Mouse (Mus musculus) neutrophil, adult 5-6 weeks (primary cell): ENCODE results near the gene Il31. TPM values are rescaled to one million over a fixed set of nuclear protein-coding genes. Genes with fewer than 3 reads are reported as not detected.
"Not testable (repeated sequence)": the region's sequence is repeated elsewhere in the genome, so short reads cannot be mapped to it uniquely, and the experiment has no call there.

Experiments
- ATAC-seq: fragments of 151-379, 151-347 bp; 2 replicates; pipeline ENCODE4 v1.8.0; 2017; ENCODE audit warnings: mild to moderate bottlenecking, moderate TSS enrichment; ENCODE audit not compliant: insufficient number of reproducible peaks, poor library complexity, low FRiP score, severe bottlenecking; ENCODE audit errors: extremely low read depth
- total RNA-seq: library from RNA; stranded (forward); fragments of 200-1000 nt; gene quantifications from 2 replicates; pipeline ENCODE4 v1.2.3, GENCODE M21; 2017

Gene Il31
- total RNA-seq, result not detected in 2 replicates

GRCm38 (mm10) chr5:123489112-123489785 is at the start of gene Il31, which contains the start of gene Lrrc43:
Il31 (minus strand) TSS chr5:123489489.
Lrrc43 (plus strand) TSS chr5:123489305.
- no peak for ATAC-seq

DNA sequence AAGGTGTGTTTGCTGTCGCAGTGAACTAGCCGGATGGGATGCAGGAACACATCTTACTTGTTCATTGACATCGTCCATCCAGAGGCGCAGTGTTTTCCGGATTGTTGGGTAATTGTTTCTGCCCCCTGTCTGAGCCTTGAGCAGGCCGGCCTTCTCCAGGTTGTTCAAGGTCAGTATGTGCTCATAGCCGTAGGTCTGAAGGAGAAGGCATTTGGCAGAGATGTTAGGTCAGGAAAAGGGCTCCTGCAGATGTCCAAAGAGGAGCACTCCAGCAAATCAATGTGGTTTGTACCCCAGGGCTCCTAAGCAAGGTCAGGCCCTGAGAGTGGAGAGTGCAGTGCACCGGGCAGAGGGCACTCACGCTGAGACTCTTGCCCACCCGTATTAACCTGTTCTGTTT is 44.5 kb upstream of the Il31 start:
- no peak for ATAC-seq

DNA sequence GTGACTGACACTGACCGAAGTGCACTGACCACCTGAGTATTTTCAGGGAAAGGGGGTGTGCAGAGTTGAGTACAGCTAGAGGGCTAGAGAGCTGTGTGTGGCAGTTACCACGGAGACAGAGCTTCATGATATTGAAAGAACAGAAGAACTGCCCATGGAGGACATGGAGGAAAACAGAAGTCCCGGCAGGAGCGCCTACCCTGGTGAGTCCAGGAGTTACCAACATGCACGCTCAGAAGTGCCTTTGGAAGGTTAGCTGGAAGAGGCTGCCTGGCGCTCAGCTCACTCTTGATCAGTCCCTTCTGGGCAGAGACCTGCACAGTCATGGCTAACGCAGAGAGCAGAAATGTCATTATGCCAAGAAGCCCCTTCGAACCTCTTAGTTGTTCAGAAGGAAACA is 40.8 kb upstream of the Il31 start:
- ATAC-seq, result no peak

DNA sequence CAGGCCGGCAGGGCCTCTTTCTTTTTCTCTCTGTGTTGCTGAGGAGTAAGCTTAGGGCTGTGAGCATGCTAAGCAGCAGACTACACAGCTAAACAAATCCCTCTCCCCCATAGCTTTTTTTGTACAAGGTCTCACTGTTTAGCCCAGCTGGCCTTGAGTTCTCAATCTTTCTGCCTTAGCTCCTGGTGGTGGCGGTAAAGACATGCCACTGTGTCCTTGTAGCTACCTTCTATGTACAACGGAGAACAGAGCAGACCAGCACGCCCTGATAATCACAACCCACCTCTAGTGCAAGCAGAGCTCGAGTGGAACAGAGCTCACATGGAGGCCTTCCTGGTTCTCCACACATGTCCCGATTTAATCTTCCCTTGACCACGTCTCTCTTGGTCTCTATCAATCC is 39.4 kb upstream of the Il31 start:
- no peak for ATAC-seq

- ATAC-seq, result no peak
Observed at GRCm38 (mm10) chr5:123525916-123526495, 36.7 kb upstream of the Il31 start.

DNA sequence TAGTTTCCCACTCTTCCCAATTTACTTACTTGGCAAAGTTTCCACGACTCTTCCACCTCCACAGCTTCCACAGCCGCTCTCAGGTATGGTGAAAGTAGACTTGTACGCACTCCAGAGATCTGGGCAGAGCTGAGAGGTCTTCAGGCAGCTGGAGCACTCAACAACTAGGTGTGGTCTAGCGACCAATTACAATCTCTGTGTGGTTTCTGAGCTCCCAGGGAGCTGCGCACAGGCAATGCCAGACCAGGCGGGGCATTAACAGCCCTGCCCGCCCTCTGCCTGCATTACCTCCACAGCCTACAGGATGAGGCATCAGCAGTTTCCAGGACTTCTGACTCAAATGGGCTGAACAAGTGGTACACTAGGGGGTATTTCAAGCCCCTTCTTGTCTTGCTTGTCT is 36.0 kb upstream of the Il31 start, which contains the start of gene Gm49027:
Gene Gm49027 (minus strand): TSS at position 208 of the 400 bp plus-strand sequence.
- no peak for ATAC-seq

DNA sequence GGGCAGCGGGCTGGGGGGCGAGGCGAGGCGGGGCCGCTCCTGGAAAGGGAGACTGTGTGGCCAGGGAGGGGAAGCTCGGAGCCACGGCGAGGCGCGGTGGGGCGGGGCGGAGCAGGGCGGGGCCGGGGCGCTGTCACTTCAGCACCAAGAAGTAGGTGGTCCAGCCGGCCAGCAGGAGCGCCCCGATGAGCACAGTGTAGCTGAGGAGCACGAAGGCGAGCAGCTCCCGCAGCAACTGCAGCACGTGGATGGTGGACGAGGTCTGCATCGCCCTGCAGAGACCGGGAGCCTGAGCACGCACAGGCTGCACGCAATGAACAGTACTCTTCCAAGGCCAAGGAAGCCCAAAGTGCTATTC is 35.1 kb upstream of the Il31 start:
- peak; percentile 51 for ATAC-seq

DNA sequence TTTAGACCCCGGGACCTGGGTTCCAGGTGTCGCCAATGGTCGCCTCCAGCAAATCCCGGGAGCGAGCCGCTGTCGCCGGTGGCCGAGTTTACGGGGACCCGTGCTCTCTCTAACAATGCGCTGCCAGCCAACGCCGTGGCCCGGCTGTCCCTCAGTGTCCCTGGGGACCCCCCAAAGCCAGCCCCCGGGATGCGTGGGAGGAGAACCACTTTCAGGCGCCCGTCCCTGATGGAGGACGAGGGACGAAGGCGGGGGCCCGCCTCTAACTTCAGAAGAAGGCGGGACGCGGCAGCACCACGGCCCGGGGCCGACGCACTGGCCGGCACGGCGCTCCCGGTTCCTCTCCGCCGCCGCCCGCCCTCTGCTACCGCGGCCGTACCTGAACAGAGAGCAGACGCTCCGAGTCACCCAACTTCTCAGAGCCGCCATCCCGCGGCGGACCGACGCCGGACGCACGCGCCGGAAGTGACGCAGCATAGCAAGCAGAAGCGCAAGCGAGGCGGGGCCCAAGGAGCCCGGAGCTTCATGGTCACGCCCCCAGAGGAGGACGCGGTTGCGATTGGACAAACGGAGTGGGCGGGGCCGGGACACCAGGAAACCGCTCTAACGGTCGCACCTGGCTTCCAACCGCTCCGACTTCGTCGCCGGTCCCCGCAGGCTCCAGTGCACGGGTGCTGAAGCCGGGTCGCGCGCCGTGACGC is 34.6 kb upstream of the Il31 start, which contains the start of gene Diablo:
Gene Diablo (minus strand): TSS at position 485 of the 701 bp plus-strand sequence.
- ATAC-seq, result peak; percentile 96

- ATAC-seq, result no peak
Observed at GRCm38 (mm10) chr5:123522166-123522565, 32.9 kb upstream of the Il31 start.

DNA sequence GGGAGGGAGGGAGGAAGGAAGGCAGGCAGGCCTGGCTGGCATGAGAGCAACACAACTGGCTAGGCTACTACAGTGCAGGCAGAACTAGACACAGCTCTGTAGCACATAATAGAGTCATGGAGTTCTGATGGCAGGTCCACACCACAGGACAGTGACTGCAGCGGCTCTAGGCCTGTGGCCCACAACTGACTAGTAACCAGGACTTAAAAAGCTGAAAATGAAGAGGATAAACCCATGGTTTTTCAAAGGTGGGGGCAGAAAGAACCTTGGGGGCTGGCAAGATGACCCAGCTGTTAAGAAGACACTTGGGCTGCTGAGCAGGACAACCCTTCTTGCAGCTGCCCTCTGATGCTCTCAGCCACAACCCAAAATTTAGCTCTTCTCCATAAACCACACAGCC is 32.3 kb upstream of the Il31 start:
- ATAC-seq, result no peak

GRCm38 (mm10) chr5:123520666-123521065 is 31.4 kb upstream of the Il31 start:
- ATAC-seq, result no peak

- ATAC-seq, result no peak
Observed at GRCm38 (mm10) chr5:123514871-123515270, 25.6 kb upstream of the Il31 start.

GRCm38 (mm10) chr5:123512102-123512501 is 22.8 kb upstream of the Il31 start:
- no peak for ATAC-seq

DNA sequence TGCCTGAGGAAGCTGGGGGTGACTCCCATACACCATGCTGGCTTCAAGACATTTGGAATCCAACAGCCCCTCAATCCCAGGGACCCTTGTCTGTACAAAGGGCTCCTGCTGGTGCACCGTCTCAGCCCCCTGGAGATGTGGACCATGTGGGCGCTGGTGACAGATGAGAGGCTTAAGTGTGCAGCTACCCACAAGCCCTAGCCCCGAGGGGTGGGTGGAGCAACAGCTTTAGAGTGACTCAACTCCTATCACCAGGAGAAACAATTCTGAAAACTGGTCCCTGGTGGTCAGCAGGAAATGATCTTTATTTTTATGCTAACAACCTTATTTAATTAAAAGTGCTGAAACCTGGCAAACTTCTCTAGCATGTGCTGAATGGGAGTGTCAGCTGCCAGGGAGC is 22.1 kb upstream of the Il31 start:
- not testable (repeated sequence) for ATAC-seq

GRCm38 (mm10) chr5:123510160-123510559 is 20.9 kb upstream of the Il31 start, which contains the start of gene B3gnt4:
B3gnt4 (plus strand) TSS chr5:123510460.
- no peak for ATAC-seq

DNA sequence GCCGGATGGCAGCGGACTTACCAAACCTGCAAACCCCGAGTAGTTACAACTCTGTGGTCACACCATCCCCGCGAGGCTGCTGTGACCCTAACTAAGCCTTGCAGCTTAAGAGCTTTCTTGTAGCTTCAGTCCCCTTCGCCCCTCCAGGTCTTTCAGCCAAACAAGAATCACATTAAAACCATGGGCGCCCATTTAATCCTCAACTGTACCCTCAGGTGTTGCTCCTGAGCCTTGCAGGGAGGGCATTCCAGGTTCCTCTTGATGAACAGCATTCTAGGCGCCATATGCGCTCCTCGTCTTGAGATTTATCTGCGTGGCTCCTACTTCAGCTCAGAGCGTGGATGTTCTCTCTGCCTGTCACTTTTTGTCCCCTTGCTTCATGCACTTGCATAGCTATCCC is 19.6 kb upstream of the Il31 start:
- ATAC-seq, result no peak

- peak; percentile 49 for ATAC-seq
Observed at GRCm38 (mm10) chr5:123507936-123508723, 18.8 kb upstream of the Il31 start.

GRCm38 (mm10) chr5:123501973-123502372 is 12.7 kb upstream of the Il31 start:
- ATAC-seq, result no peak

GRCm38 (mm10) chr5:123499717-123500116 is 10.4 kb upstream of the Il31 start:
- ATAC-seq, result peak; percentile 52; the same call in 1 of the 2 replicates
